Mouse (Mus musculus) stomach, embryonic 15.5 days (tissue): ENCODE results near the gene Gm128. TPM values are rescaled to one million over a fixed set of nuclear protein-coding genes. Genes with fewer than 3 reads are reported as not detected.
A peak's percentile ranks its signal among the peaks of the same experiment; 100 is the strongest.

Experiments used
- ATAC-seq: fragments of 200-750 bp; cut with Nextera tagmentation; 2 replicates; pipeline ENCODE4 v1.8.0; 2017; ENCODE audit warnings: low read depth, moderate number of reproducible peaks, moderate TSS enrichment; ENCODE audit not compliant: insufficient read depth, low FRiP score
- H3K27ac ChIP-seq: fragments of 300-500 bp; sonication (generic); 2 replicates; pipeline ENCODE4 v1.5.1; 2015; ENCODE audit warnings: mild to moderate bottlenecking, inconsistent platforms
- H3K27me3 ChIP-seq: fragments of 300-500 bp; sonication (generic); replicated peaks from 2 replicates; pipeline ENCODE4 v1.6.1; 2015; ENCODE audit warnings: inconsistent platforms
- H3K36me3 ChIP-seq: fragments of 300-500 bp; sonication (generic); 2 replicates; pipeline ENCODE4 v1.6.1; 2015; ENCODE audit warnings: inconsistent platforms
- H3K4me1 ChIP-seq: fragments of 300-500 bp; sonication (generic); 2 replicates; pipeline ENCODE4 v1.6.1; 2015; ENCODE audit warnings: inconsistent platforms
- H3K4me2 ChIP-seq: fragments of 300-500 bp; sonication (generic); 2 replicates; pipeline ENCODE4 v1.6.1; 2015; ENCODE audit warnings: mild to moderate bottlenecking, inconsistent platforms
- H3K4me3 ChIP-seq: fragments of 300-500 bp; sonication (generic); replicated peaks from 2 replicates; pipeline ENCODE4 v1.5.1; 2015; ENCODE audit warnings: inconsistent platforms
- H3K9ac ChIP-seq: fragments of 300-500 bp; sonication (generic); 2 replicates; pipeline ENCODE4 v1.6.1; 2015; ENCODE audit warnings: inconsistent platforms
- H3K9me3 ChIP-seq: fragments of 300-500 bp; sonication (generic); 2 replicates; pipeline ENCODE4 v1.6.1; 2016; ENCODE audit warnings: inconsistent platforms
- WGBS: fragments of 180-500 bp; shearing (Covaris S2); methylation state at CpG from one replicate; pipeline ENCODE4 v1.1.7; 2015; 5-methylcytosine and 5-hydroxymethylcytosine counted together
- polyA plus RNA-seq: library from polyadenylated mRNA; unstranded; fragments of >200 nt; fragmentation: Nextera tagmentation; extraction: Ambion mirVana; gene quantifications from 2 replicates; pipeline ENCODE4 v1.2.1, GENCODE M21; 2015

The Gm128 gene
- polyA plus RNA-seq = 0.35 TPM in 2 replicates

DNA sequence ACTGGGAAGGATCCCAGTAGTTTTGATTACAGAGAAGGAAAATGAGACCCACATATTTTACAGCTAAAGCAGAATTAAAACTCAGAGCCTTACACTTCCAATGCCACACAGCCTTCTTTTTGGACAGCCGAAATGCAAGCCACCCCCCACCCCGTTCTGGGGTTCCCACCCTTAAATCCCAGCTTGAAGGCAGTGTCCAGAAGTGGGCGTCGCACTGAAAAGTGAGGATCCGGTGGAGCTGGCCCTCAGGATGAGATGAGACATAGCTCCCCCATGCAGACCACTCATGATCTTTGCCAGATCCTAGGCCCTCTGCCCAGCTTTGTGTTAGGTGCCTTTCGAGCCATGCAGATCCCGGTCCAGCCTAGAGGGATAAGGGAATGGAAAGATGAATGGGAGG, at the start of gene Gm128:
Gm128 (minus strand) TSS at position 101 of the 400 bp plus-strand sequence.
- no peaks in the 10 kb centered on the region for H3K27me3 ChIP-seq
- no peak within 1 kb of the TSS for H3K4me3 ChIP-seq
- no peaks in the 10 kb centered on the region for H3K9me3 ChIP-seq
- H3K36me3 ChIP-seq = peaks cover 8% of the 10 kb centered on the region
- 79% methylated on average over 7 of the region's 7 CpGs for WGBS
- no peak within 1 kb of the TSS for H3K9ac ChIP-seq
- H3K27ac ChIP-seq = no peak within 1 kb of the TSS
- H3K4me2 ChIP-seq = peak within 1 kb of the TSS; percentile 32; the same call in 1 of the 2 replicates
- H3K4me1 ChIP-seq = no peaks in the 10 kb centered on the region
- ATAC-seq = no peak

DNA sequence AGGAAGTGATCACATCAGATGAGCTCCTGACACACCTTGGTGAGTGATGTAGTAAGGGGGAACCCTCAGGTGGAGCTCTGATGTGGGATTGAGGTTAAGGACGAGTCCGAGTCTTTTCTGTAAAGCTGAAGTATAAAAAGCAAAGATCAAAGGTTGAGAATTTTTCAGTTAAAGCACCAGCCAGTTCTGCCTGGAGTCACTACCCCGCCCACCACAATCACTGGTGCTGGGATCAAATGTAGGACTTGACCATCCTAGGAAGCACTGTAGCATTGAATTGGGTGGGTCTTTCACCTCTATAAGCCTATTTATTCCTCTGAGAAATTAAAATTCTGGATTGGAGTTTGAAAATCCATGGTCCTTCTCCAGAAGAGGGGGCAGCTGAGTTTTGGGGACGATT, 49.6 kb upstream of the Gm128 start:
- H3K9ac ChIP-seq = no peak overlapping the region
- H3K9me3 ChIP-seq = no peaks in the 10 kb centered on the region
- peaks cover 45% of the 10 kb centered on the region for H3K36me3 ChIP-seq
- no peak overlapping the region for H3K27ac ChIP-seq
- H3K4me2 ChIP-seq = no peak overlapping the region
- WGBS = 76% methylated on average over 4 of the region's 4 CpGs
- peaks cover 7% of the 10 kb centered on the region; the same call in 1 of the 2 replicates for H3K4me1 ChIP-seq
- H3K27me3 ChIP-seq = no peaks in the 10 kb centered on the region
- H3K4me3 ChIP-seq = no peak overlapping the region
- no peak for ATAC-seq

DNA sequence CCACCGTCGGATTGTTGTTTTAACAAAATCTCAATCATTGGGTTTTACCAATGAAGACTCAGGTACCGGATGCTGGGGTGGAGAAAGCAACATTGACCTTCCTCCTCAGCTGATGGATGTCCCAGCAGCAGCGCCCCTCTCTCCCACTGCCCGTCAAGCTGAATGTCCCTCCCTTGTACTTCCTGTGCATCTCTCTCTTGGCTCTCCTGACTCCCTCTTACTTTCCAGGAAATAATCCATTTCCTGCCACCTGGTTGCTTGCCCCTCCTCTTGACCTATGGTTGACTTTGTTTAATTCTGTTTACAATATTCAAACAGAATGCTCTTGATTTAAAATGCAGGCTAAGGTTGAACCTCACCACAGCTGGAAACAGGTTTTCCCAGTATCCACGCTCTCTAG, 48.8 kb upstream of the Gm128 start:
- Histone ChIP-seq H3K4me2 (no peak overlapping the region), H3K36me3 (peaks cover 37% of the 10 kb centered on the region), H3K4me1 (0 out of 2 replicates have a peak, but pooled peaks cover 6% of the 10 kb centered on the region), H3K4me3 (no peak overlapping the region), H3K27me3 (no peaks in the 10 kb centered on the region), H3K9me3 (no peaks in the 10 kb centered on the region), H3K27ac (no peak overlapping the region), H3K9ac (no peak overlapping the region)
- WGBS = 62% methylated on average over 6 of the region's 6 CpGs
- no peak for ATAC-seq

DNA sequence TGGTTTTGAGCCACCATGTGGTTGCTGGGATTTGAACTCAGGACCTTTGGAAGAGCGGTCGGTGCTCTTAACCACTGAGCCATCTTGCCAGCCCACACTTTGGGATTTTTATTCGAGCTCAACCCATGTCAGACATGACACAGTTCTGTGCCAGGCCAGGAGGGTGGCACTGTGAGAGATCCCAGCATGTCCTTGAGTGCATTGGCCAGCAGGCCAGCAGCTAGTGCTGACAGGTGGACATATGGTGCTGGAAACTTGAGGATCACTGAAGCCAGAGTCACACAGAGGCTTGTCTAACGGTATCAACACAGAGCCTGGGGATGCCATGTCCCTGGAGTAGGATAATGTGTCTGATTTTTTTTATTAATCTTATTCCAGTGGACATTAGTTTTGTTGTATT, 48.0 kb upstream of the Gm128 start:
- H3K4me2 ChIP-seq = no peak overlapping the region
- peaks cover 31% of the 10 kb centered on the region for H3K36me3 ChIP-seq
- H3K27me3 ChIP-seq = no peaks in the 10 kb centered on the region
- ATAC-seq = no peak
- H3K9ac ChIP-seq = no peak overlapping the region
- no peak overlapping the region for H3K27ac ChIP-seq
- H3K9me3 ChIP-seq = no peaks in the 10 kb centered on the region
- H3K4me3 ChIP-seq = no peak overlapping the region
- WGBS = 90% methylated on average over 4 of the region's 4 CpGs
- H3K4me1 ChIP-seq = 0 out of 2 replicates have a peak, but pooled peaks cover 8% of the 10 kb centered on the region

DNA sequence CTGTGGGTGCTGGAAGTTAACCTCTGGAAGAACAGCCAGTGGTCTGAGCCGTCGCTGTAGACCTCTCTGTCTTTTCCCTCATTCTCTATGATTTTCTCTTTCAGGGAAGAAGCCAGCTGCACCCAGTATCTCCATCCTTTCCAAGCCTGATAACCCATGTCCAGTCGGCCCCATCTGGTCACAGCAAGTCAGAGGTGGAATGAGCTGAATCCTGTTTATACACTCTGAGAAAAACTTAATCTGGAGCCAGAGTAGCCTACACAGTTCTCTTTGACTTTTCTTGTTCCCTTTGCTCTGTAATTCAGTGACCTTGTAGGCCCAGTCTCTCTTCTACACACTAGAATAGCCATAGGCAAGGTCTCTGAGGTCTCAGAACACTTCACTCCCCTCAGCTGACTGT, 46.1 kb upstream of the Gm128 start:
- peaks cover 20% of the 10 kb centered on the region for H3K36me3 ChIP-seq
- ATAC-seq = no peak
- H3K4me3 ChIP-seq = no peak overlapping the region
- no peaks in the 10 kb centered on the region for H3K9me3 ChIP-seq
- H3K9ac ChIP-seq = no peak overlapping the region
- H3K4me1 ChIP-seq = peaks cover 13% of the 10 kb centered on the region; the same call in 1 of the 2 replicates
- H3K27ac ChIP-seq = no peak overlapping the region
- H3K4me2 ChIP-seq = no peak overlapping the region
- H3K27me3 ChIP-seq = no peaks in the 10 kb centered on the region
- WGBS = 91% methylated on average over 3 of the region's 3 CpGs

DNA sequence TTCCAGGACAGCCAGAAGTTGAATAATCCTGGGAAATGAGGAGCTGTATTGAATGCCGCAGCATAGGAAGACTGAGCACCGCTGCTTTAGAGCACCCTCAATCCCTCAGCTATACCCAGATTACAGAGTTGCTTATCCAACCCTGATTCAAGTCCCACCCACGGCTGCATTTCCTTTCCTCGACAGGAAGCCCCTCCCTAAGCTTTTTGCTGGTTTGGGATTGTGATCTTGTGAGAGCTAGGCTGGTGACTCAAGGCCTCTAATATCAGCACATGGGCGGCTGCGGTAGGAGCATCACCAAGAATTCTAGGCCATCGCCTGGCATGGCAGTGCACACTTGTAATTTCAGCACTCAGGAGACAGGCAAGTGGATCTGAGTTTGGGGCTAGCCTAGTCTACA, 45.1 kb upstream of the Gm128 start:
- no peak for ATAC-seq
- peaks cover 19% of the 10 kb centered on the region for H3K36me3 ChIP-seq
- no peaks in the 10 kb centered on the region for H3K27me3 ChIP-seq
- 79% methylated on average over 7 of the region's 7 CpGs for WGBS
- H3K27ac ChIP-seq = no peak overlapping the region
- H3K4me2 ChIP-seq = no peak overlapping the region
- H3K4me3 ChIP-seq = no peak overlapping the region
- H3K9ac ChIP-seq = no peak overlapping the region
- no peaks in the 10 kb centered on the region for H3K9me3 ChIP-seq
- peaks cover 13% of the 10 kb centered on the region; the same call in 1 of the 2 replicates for H3K4me1 ChIP-seq

DNA sequence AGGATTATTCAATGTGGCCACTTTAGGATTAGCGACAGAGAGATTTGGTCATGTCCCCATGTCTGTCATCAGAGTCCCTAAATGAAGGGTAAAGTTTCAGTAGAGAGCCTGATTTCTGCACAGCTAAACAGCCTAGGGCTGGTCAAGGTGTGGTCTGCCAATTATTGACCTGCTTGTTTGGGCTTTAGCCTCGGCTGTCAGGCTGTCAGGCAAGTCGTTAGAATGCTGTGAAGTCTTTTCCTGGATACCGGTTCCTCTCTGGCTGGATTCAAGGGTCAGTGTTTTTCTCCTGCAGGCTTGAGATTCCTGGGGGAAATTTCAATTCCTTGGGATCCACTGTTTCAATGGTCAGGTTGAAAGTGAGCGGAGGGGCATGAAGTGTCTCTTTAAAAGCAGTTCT, 44.6 kb upstream of the Gm128 start:
- 64% methylated on average over 5 of the region's 5 CpGs for WGBS
- no peak overlapping the region for H3K4me3 ChIP-seq
- H3K9me3 ChIP-seq = no peaks in the 10 kb centered on the region
- no peak overlapping the region for H3K4me2 ChIP-seq
- peaks cover 16% of the 10 kb centered on the region for H3K36me3 ChIP-seq
- no peak overlapping the region for H3K9ac ChIP-seq
- no peaks in the 10 kb centered on the region for H3K27me3 ChIP-seq
- H3K4me1 ChIP-seq = peaks cover 13% of the 10 kb centered on the region; the same call in 1 of the 2 replicates
- 0 out of 2 replicates have a peak overlapping the region, but pooled peaks have one; percentile 45 for H3K27ac ChIP-seq
- no peak for ATAC-seq

DNA sequence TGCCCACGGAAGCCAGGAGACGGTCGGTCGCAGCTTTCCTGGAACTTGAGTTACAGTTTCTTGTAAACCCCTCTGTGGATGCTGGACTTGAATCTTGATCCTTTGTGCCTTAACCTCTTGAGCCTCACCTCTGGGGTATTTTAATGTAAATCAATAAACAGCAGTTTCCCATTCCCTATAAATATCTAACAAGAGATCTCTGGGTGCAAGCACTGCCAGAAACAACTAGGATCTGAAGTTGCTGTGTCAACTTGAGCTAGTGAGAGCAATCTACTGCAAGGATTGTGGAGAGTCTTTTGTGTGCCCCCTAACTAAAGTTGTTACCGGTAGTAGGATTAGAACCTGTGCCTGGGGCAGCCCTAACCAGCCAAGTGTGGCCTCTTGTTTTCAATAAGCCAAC, 44.0 kb upstream of the Gm128 start:
- peak overlapping the region; percentile 45; the same call in 1 of the 2 replicates for H3K27ac ChIP-seq
- no peak overlapping the region for H3K4me2 ChIP-seq
- peaks cover 15% of the 10 kb centered on the region for H3K4me1 ChIP-seq
- H3K4me3 ChIP-seq = no peak overlapping the region
- H3K27me3 ChIP-seq = no peaks in the 10 kb centered on the region
- no peak for ATAC-seq
- 92% methylated on average over 5 of the region's 5 CpGs for WGBS
- H3K9ac ChIP-seq = no peak overlapping the region
- H3K36me3 ChIP-seq = peaks cover 13% of the 10 kb centered on the region
- H3K9me3 ChIP-seq = no peaks in the 10 kb centered on the region

DNA sequence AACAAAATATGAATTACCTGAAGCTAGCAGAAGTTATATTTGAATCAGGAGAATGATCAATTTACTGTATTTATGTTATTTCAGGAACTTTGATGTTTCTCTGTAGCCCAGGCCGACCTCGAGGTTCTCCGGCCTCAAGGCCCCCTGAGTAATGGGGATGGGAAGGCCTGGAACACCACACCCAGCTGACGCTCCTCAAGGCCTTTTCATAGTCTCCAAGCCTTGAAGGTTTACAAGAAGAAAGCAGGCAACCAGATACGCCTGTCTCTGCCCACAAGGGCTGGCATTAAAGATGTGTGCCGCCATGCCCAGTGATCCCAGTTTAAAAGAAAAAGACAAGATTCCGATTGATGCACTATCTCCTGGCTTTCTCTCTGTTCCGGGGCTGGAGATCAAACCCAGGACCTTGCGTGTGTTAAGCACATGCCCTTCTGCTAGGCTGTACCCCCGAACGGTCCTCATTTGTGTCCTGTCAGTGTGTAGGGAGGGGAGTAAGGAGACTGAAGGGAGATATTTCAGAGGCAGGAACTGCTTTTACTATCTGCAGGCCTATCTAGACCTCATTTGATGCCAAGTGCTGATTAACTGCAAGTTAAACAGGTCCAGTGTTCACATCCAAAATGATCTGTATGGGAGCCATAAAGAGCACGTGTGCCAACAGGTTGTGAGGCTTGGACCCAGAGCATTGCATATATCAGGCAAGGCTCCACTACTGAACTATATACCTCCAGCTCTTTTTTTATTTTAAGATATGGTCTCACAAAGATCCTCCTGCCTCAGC, 43.3 kb upstream of the Gm128 start:
- H3K27me3 ChIP-seq = no peaks in the 10 kb centered on the region
- H3K4me3 ChIP-seq = peak overlapping the region; percentile 72
- no peak overlapping the region for H3K9ac ChIP-seq
- peak overlapping the region; percentile 79 for H3K4me2 ChIP-seq
- no peak for ATAC-seq
- H3K4me1 ChIP-seq = peaks cover 18% of the 10 kb centered on the region
- peaks cover 13% of the 10 kb centered on the region for H3K36me3 ChIP-seq
- H3K9me3 ChIP-seq = no peaks in the 10 kb centered on the region
- WGBS = 81% methylated on average over 12 of the region's 12 CpGs
- peak overlapping the region; percentile 97; the same call in 1 of the 2 replicates for H3K27ac ChIP-seq

DNA sequence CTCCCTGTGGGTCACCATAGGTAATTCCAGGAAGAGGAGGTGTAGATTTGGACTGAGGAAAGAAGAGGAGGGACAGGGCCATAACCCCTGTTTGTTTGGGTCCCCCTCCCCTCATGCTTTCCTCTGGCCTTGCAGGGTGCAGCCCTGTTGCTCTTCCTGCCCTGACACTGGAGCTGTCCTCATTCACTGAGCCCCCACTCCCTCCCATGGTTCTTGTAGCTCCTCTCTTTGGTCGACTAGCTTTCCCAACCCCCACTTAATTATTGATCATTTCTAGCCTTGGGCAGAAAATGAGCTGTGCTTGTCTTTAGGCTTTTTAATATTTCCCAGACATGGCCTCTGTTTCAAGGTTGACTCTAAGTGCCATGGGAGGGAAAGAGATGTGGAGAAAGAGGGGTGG, 42.7 kb upstream of the Gm128 start:
- ATAC-seq = no peak
- Histone ChIP-seq H3K36me3 (peaks cover 13% of the 10 kb centered on the region), H3K27ac (peak overlapping the region; percentile 97; the same call in 1 of the 2 replicates), H3K27me3 (no peaks in the 10 kb centered on the region), H3K4me2 (peak overlapping the region; percentile 79), H3K9me3 (no peaks in the 10 kb centered on the region), H3K4me3 (peak overlapping the region; percentile 72), H3K4me1 (peaks cover 18% of the 10 kb centered on the region), H3K9ac (peak overlapping the region; percentile 84; the same call in 1 of the 2 replicates)
- WGBS = 19% methylated on average over 1 of the region's 1 CpGs

DNA sequence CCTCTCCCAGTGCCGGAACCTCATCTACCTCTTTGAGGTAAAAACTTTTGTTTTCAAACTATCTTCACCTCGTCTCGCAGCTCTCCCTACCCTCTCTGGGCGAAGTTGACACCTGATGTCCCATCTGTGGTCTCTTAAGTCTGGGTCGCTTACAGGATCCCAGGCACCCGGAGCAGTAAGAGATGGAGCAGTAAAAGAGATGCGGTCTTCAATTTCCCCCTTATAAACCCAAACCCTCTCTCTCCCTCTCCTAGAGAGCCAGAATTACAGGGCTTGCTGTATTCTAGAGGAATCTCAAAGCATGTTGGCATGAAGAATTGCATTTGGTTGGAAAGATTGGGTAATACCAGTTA, 42.2 kb upstream of the Gm128 start:
- WGBS = 1% methylated on average over 7 of the region's 7 CpGs

DNA sequence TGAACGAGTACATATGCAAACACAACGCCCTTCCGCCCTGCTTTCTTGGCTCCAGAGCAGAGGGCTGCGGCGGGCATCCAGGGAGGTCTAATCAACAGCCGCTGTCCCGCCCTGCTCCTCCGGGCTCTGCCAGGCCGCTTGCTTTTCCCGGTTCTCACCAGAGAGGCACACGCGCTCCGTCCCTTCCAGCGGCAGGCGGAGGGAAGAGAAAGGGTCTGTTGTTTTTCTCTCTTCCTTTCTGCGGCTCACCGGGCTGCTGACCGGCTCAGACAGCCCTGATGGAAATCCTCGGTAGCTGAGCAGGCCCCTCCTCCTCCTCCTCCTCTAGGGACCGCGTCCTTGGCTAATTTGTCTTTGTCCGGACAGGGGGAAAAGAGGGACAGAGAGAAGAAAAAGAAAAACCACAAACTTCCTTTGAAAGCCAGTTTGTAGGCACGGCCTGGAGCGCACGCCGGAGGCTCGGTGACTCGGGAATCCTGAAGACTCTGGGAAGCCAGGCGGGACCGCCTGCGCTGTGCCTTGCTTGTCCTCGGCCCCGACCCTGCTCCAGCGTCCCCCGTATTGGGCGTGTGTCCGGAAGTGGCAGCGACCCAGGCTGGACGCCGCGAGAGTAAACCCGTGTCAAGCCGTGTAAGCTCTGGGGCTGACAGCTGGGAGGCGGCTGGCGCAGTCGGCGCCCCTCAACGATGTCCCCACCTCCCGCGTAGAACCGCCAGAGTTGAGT, 41.6 kb upstream of the Gm128 start:
- Histone ChIP-seq H3K27me3 (no peaks in the 10 kb centered on the region), H3K4me1 (peaks cover 18% of the 10 kb centered on the region), H3K4me2 (peak overlapping the region; percentile 79), H3K9ac (peak overlapping the region; percentile 84), H3K9me3 (no peaks in the 10 kb centered on the region), H3K4me3 (peak overlapping the region; percentile 72), H3K27ac (peak overlapping the region; percentile 97), H3K36me3 (peaks cover 4% of the 10 kb centered on the region; the same call in 1 of the 2 replicates)
- ATAC-seq = peak; percentile 54
- WGBS = under 1% methylated on average over 49 of the region's 51 CpGs

More for the DNA sequence above, 42.2 kb upstream of the Gm128 start:
- peak overlapping the region; percentile 72 for H3K4me3 ChIP-seq
- H3K36me3 ChIP-seq = peaks cover 9% of the 10 kb centered on the region
- no peaks in the 10 kb centered on the region for H3K9me3 ChIP-seq
- peak overlapping the region; percentile 84 for H3K9ac ChIP-seq
- peaks cover 18% of the 10 kb centered on the region for H3K4me1 ChIP-seq
- ATAC-seq = no peak
- peak overlapping the region; percentile 79 for H3K4me2 ChIP-seq
- H3K27me3 ChIP-seq = no peaks in the 10 kb centered on the region
- peak overlapping the region; percentile 97 for H3K27ac ChIP-seq
